Mouse (Mus musculus): ENCODE results near the gene Fam208a. TPM values are rescaled to one million over a fixed set of nuclear protein-coding genes. Genes with fewer than 3 reads are reported as not detected.

Gene Fam208a
- polyA plus RNA-seq (2017; shearing (Covaris generic)), result 10 to 100 TPM; 27.6 to 28.5 TPM

GRCm38 (mm10) chr14:27428573-27428972, at the start of gene Fam208a:
Fam208a (plus strand) TSS chr14:27428834.

GRCm38 (mm10) chr14:27507894-27508643, 79.4 kb downstream of the Fam208a start, which contains the start of gene Ccdc66:
Ccdc66 (minus strand) TSS chr14:27508460.

Other genes with a start within 250 kb of the Fam208a start
- 10 to 100 TPM; 11.2 to 13.4 TPM for gene Ccdc66, start 79.6 kb downstream of the Fam208a start, polyA plus RNA-seq (2017; shearing (Covaris generic))
- gene Erc2, start 193.6 kb downstream of the Fam208a start, polyA plus RNA-seq (2017; shearing (Covaris generic)), result under 1 TPM in 1 of 2 experiments, not detected in 1; 0.16 TPM